Mouse (Mus musculus) embryonic facial prominence, embryonic 14.5 days (tissue): ENCODE measurements around the gene Plekhm3. TPM values are rescaled to one million over a fixed set of nuclear protein-coding genes. Genes with fewer than 3 reads are reported as not detected.
"Not testable (repeated sequence)": the region's sequence is repeated elsewhere in the genome, so short reads cannot be mapped to it uniquely, and the experiment has no call there.

ENCODE experiments used
- ATAC-seq: fragments of 200-750 bp; cut with Nextera tagmentation; 2 replicates; pipeline ENCODE4 v1.8.0; 2017; ENCODE audit warnings: low read depth, moderate number of reproducible peaks, moderate TSS enrichment
- DNase-seq: peaks from one replicate; pipeline ENCODE4 v3.0.0-alpha.2; 2015; ENCODE audit warnings: low spot score
- H3K27ac ChIP-seq: fragments of 300-500 bp; sonication (generic); replicated peaks from 2 replicates; pipeline ENCODE4 v1.5.1; 2014; ENCODE audit warnings: low read depth, mild to moderate bottlenecking, low read length, moderate library complexity
- H3K27me3 ChIP-seq: fragments of 300-500 bp; sonication (generic); replicated peaks from 2 replicates; pipeline ENCODE4 v1.6.1; 2014; ENCODE audit warnings: low read length; ENCODE audit not compliant: control insufficient read depth, insufficient read depth
- H3K36me3 ChIP-seq: fragments of 300-500 bp; sonication (generic); 2 replicates; pipeline ENCODE4 v1.6.1; 2014; ENCODE audit warnings: low read length, mixed read lengths; ENCODE audit not compliant: control insufficient read depth, insufficient read depth
- H3K4me1 ChIP-seq: fragments of 300-500 bp; sonication (generic); 2 replicates; pipeline ENCODE4 v1.6.1; 2014; ENCODE audit warnings: antibody characterized with exemption, low read length; ENCODE audit not compliant: control insufficient read depth, insufficient read depth
- H3K4me2 ChIP-seq: fragments of 300-500 bp; sonication (generic); 2 replicates; pipeline ENCODE4 v1.6.1; 2014; ENCODE audit warnings: low read depth, mild to moderate bottlenecking, low read length, moderate library complexity, mixed read lengths
- H3K4me3 ChIP-seq: fragments of 300-500 bp; sonication (generic); 2 replicates; pipeline ENCODE4 v1.5.1; 2014; ENCODE audit warnings: low read depth, mild to moderate bottlenecking, low read length
- H3K9ac ChIP-seq: fragments of 300-500 bp; sonication (generic); 2 replicates; pipeline ENCODE4 v1.6.1; 2014; ENCODE audit warnings: low read depth, mild to moderate bottlenecking, low read length, moderate library complexity, mixed read lengths
- H3K9me3 ChIP-seq: fragments of 300-500 bp; sonication (generic); 2 replicates; pipeline ENCODE4 v1.6.1; 2016; ENCODE audit warnings: low read length; ENCODE audit not compliant: control insufficient read depth
- WGBS: fragments of 180-500 bp; shearing (Covaris S2); extraction: QIAGEN DNeasy Blood & Tissue Kit; methylation state at CpG from one replicate; pipeline ENCODE4 v1.1.7; 2014; 5-methylcytosine and 5-hydroxymethylcytosine counted together
- polyA plus RNA-seq: library from polyadenylated mRNA; unstranded; fragments of >200 nt; fragmentation: Nextera tagmentation; extraction: Ambion mirVana; gene quantifications from 2 replicates; pipeline ENCODE4 v1.2.1, GENCODE M21; 2014

Plekhm3 gene
- polyA plus RNA-seq, 1 experiment from 2014 or later = 6.0 TPM

- no peak overlapping the region for H3K4me3 ChIP-seq
- H3K27ac ChIP-seq = no peak overlapping the region
- H3K27me3 ChIP-seq = no peaks in the 10 kb centered on the region
- DNase-seq (no peak), ATAC-seq (no peak)
- no peaks in the 10 kb centered on the region for H3K36me3 ChIP-seq
- H3K4me1 ChIP-seq = no peaks in the 10 kb centered on the region
- H3K9me3 ChIP-seq = no peaks in the 10 kb centered on the region
- WGBS = 64% methylated on average over 5 of the region's 5 CpGs
- no peak overlapping the region for H3K4me2 ChIP-seq
- H3K9ac ChIP-seq = no peak overlapping the region
Observed at GRCm38 (mm10) chr1:64970685-64971084, 14.1 kb upstream of the Plekhm3 start.

GRCm38 (mm10) chr1:64957021-64957489, 431 bp upstream of the Plekhm3 start:
- peak; percentile 38; the same call in 1 of the 2 replicates for ATAC-seq
- DNase-seq = no peak
- 47% methylated on average over 8 of the region's 8 CpGs for WGBS

GRCm38 (mm10) chr1:64954786-64955185, 1.8 kb downstream of the Plekhm3 start:
- 93% methylated on average over 7 of the region's 7 CpGs for WGBS
- not testable (repeated sequence) for H3K9ac ChIP-seq, DNase-seq, H3K27ac ChIP-seq, H3K4me3 ChIP-seq, H3K9me3 ChIP-seq, ATAC-seq, H3K27me3 ChIP-seq, H3K4me2 ChIP-seq, H3K36me3 ChIP-seq, H3K4me1 ChIP-seq

More at GRCm38 (mm10) chr1:64957021-64957489, 431 bp upstream of the Plekhm3 start:
- Histone ChIP-seq H3K4me3 (peak overlapping the region; percentile 92), H3K27ac (peak overlapping the region; percentile 58), H3K9ac (peak overlapping the region; percentile 90), H3K36me3 (no peaks in the 10 kb centered on the region), H3K27me3 (no peaks in the 10 kb centered on the region), H3K9me3 (no peaks in the 10 kb centered on the region), H3K4me1 (no peaks in the 10 kb centered on the region), H3K4me2 (peak overlapping the region; percentile 72)

- H3K36me3 ChIP-seq = no peaks in the 10 kb centered on the region
- 96% methylated on average over 3 of the region's 3 CpGs for WGBS
- no peaks in the 10 kb centered on the region for H3K27me3 ChIP-seq
- ATAC-seq (no peak), DNase-seq (no peak)
- H3K27ac ChIP-seq = no peak overlapping the region
- H3K4me3 ChIP-seq = no peak overlapping the region
- no peak overlapping the region for H3K9ac ChIP-seq
- no peak overlapping the region for H3K4me2 ChIP-seq
- H3K4me1 ChIP-seq = no peaks in the 10 kb centered on the region
- H3K9me3 ChIP-seq = no peaks in the 10 kb centered on the region
Observed at GRCm38 (mm10) chr1:64950271-64950670, 6.4 kb downstream of the Plekhm3 start.

GRCm38 (mm10) chr1:64949377-64949776, 7.2 kb downstream of the Plekhm3 start:
- H3K9me3 ChIP-seq = no peaks in the 10 kb centered on the region
- H3K4me3 ChIP-seq = no peak overlapping the region
- no peak overlapping the region for H3K9ac ChIP-seq
- no peaks in the 10 kb centered on the region for H3K4me1 ChIP-seq
- H3K36me3 ChIP-seq = no peaks in the 10 kb centered on the region
- 74% methylated on average over 8 of the region's 8 CpGs for WGBS
- peak; percentile 44 for DNase-seq
- H3K27me3 ChIP-seq = no peaks in the 10 kb centered on the region
- no peak overlapping the region for H3K4me2 ChIP-seq
- ATAC-seq = peak; percentile 57; the same call in 1 of the 2 replicates
- H3K27ac ChIP-seq = no peak overlapping the region

GRCm38 (mm10) chr1:64946106-64946505, 10.5 kb downstream of the Plekhm3 start:
- DNase-seq = no peak
- no peak overlapping the region for H3K9ac ChIP-seq
- no peak overlapping the region for H3K4me3 ChIP-seq
- H3K9me3 ChIP-seq = peaks cover 4% of the 10 kb centered on the region; the same call in 1 of the 2 replicates
- H3K4me1 ChIP-seq = no peaks in the 10 kb centered on the region
- no peak for ATAC-seq
- H3K27ac ChIP-seq = no peak overlapping the region
- whole genome bisulfite sequencing = 64% methylated on average over 4 of the region's 4 CpGs
- H3K27me3 ChIP-seq = no peaks in the 10 kb centered on the region
- H3K36me3 ChIP-seq = no peaks in the 10 kb centered on the region
- no peak overlapping the region for H3K4me2 ChIP-seq

GRCm38 (mm10) chr1:64945214-64945785, 11.3 kb downstream of the Plekhm3 start:
- no peak overlapping the region for H3K4me3 ChIP-seq
- no peak overlapping the region for H3K9ac ChIP-seq
- DNase-seq = no peak
- no peaks in the 10 kb centered on the region for H3K4me1 ChIP-seq
- ATAC-seq = no peak
- no peak overlapping the region for H3K4me2 ChIP-seq
- H3K36me3 ChIP-seq = no peaks in the 10 kb centered on the region
- H3K27ac ChIP-seq = no peak overlapping the region
- H3K9me3 ChIP-seq = peaks cover 4% of the 10 kb centered on the region; the same call in 1 of the 2 replicates
- H3K27me3 ChIP-seq = no peaks in the 10 kb centered on the region
- WGBS = 73% methylated on average over 9 of the region's 9 CpGs

GRCm38 (mm10) chr1:64944746-64945145, 11.9 kb downstream of the Plekhm3 start:
- ATAC-seq = no peak
- 84% methylated on average over 2 of the region's 2 CpGs for WGBS
- Histone ChIP-seq H3K27me3 (no peaks in the 10 kb centered on the region), H3K27ac (no peak overlapping the region), H3K4me2 (no peak overlapping the region), H3K9me3 (peaks cover 4% of the 10 kb centered on the region; the same call in 1 of the 2 replicates), H3K4me3 (no peak overlapping the region), H3K36me3 (no peaks in the 10 kb centered on the region), H3K9ac (no peak overlapping the region), H3K4me1 (no peaks in the 10 kb centered on the region)
- no peak for DNase-seq
